Mouse (Mus musculus): Measurements from ENCODE around the gene 5031439G07Rik.
"Not testable (repeated sequence)": the region's sequence is repeated elsewhere in the genome, so short reads cannot be mapped to it uniquely, and the experiment has no call there.

The 5031439G07Rik gene

GRCm38 (mm10) chr15:84950053-84950452 lies 38.3 kb downstream of the 5031439G07Rik start:
- DNase-seq = no peak

GRCm38 (mm10) chr15:84948990-84949389 lies 39.4 kb downstream of the 5031439G07Rik start:
- DNase-seq = no peak

- no peak for DNase-seq
Observed at GRCm38 (mm10) chr15:84944319-84944718, 44.0 kb downstream of the 5031439G07Rik start.

DNA sequence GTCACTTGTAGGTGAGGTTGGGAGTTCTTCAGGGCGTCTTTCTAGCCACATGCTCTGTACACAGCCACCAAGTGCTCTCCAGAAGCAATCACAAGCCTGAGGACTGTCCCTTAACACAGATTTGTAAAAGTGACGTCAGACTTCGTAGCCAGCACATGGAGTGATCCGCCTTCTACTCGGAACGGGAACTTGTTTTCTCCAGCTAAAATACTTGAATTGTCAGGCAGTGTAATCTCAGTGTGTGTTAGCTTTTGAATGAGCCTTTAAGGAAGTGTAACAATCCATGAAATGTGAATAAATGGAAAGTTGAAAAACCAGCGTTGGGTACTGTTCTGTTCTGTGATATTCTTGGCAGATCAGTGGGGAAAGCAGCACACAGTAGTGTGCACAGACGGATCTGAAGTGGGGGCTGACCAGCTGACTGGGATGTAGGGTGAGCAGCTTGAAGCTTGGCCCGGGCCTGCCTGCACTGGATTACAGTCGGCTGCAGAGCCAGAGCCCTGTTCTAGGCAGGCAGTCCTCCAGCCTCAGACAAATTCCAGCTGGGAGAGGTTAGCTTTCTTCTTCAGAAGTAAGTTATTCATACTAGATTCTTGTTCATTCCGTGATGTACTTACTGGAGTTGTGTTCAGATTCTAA lies 45.6 kb downstream of the 5031439G07Rik start:
- no peak for DNase-seq

GRCm38 (mm10) chr15:84940102-84940501 lies 48.2 kb downstream of the 5031439G07Rik start:
- DNase-seq = peak; percentile 66 to 74

DNA sequence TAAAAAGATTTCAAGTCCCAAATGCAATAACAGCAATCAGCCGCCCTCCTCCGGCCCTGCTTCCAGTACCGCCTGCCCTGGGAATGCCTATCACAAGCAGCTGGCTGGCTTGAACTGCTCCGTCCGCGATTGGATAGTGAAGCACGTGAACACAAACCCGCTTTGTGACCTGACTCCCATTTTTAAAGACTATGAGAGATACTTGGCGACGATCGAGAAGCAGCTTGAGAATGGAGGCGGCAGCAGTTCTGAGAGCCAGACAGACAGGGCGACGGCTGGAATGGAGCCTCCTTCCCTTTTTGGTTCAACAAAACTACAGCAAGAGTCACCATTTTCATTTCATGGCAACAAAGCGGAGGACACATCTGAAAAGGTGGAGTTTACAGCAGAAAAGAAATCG lies 53.5 kb downstream of the 5031439G07Rik start:
- DNase-seq = no peak

- no peak for DNase-seq
Observed at GRCm38 (mm10) chr15:84932351-84932750, 56.0 kb downstream of the 5031439G07Rik start.

DNA sequence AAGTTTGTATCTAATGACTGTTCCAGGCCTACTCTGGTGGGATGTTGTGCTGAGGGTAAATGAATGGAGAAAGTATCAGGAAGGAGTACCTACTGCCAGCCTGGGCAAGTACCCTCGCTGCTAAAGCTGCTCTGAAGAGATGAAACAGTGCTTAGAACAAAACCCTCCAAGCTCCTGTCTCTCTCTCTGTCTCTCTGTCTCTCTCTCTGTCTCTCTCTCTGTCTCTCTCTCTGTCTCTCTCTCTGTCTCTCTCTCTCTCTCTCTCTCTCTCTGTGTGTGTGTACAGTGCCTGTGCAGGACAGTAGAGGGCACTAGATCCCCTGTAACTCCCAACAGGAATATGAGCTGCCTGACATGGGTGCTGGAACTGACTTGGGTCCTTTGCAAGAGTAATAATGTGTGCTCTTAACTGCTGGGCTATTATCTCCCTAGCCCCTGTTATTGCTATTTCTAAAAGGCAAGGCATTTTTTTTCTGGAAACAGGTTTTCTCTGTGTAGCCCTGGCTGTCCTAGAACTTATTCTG lies 62.8 kb downstream of the 5031439G07Rik start:
- no peak for DNase-seq

GRCm38 (mm10) chr15:84924781-84925315 lies 63.5 kb downstream of the 5031439G07Rik start:
- peak; percentile 13 to 39 for DNase-seq

DNA sequence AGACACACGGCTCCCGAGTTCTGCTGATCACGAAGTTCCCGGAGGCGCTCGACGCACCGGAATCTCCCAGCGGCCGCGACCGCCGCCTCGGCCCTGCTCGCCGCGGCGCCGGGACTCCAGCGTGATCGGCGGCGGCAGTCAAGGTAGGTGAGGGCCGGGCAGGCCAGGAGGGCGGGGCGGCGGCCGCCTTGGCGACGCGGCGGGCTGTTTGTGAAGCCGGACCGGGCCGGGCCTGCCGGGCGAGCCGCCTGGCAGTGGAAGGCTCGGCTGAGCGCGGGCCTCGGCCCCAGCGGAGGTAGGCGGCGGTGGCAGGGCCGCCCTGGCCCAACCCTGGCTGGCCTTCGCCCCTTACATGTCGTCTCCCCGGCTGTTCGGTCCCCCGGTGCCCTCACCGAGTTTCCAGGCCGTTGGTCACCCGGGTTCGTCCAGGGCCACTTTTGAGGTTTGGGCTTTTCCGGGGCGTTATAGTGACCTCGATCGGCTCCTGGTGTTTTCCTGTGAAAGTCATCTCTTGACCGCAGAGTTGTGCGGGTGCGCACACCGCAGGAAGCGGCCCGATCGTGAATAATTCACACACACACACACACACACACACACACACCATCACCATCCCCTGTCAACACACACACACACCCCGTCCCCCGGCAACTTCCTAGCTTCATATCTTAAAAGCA lies 64.7 kb downstream of the 5031439G07Rik start:
- no peak for DNase-seq

- peak; percentile 99 to 100 for DNase-seq
Observed at GRCm38 (mm10) chr15:84922884-84923507, 65.4 kb downstream of the 5031439G07Rik start, which contains the start of gene Nup50. TSS of gene Nup50 (plus strand) at chr15:84923411.

DNA sequence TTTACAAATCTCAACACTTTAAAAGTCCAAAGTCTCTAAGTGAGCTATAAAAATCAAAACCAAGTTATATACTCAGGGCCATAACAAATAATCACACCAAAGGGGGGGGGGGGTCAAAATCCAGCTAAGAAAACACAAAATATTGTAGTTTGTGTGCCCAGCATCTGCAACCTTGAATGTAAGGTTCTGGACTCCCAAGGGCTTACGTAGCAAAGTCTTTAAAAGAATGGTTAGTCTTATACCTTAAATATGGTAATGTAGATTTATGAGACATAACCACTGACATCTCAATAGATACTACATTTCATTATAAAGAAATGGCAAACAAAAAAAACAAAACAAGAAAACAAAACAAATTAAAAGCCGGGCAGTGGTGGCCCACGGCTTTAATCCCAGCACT lies 68.4 kb downstream of the 5031439G07Rik start, which contains the start of gene Gm29666:
TSS of gene Gm29666 (minus strand) at position 101 of the 400 bp plus-strand sequence.
- DNase-seq = no peak

- peak in 1 of 2 experiments; percentile 20 for DNase-seq
Observed at GRCm38 (mm10) chr15:84913201-84913600, 75.2 kb downstream of the 5031439G07Rik start.

- no peak for DNase-seq
Observed at GRCm38 (mm10) chr15:84903843-84904385, 84.4 kb downstream of the 5031439G07Rik start.

DNA sequence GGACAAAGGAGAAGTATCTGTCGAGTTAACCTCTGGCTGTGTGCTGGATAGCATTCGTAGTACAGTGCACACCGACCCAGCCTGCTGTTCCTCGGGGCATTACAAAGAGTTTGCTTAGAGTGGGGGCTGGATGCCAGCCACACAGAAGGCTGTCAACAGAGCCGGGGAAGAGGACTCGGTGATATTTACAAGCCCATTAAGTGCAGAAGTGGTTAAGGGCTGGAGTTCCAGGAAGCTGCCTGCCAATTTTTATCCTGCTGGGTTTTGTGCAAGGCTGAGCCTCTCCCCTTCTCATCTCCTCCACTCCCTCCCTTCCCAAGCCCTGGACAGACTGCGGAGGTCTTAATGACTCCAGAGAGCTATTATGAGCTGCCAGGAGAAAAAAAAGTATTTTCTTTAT lies 90.3 kb downstream of the 5031439G07Rik start:
- no peak for DNase-seq

DNA sequence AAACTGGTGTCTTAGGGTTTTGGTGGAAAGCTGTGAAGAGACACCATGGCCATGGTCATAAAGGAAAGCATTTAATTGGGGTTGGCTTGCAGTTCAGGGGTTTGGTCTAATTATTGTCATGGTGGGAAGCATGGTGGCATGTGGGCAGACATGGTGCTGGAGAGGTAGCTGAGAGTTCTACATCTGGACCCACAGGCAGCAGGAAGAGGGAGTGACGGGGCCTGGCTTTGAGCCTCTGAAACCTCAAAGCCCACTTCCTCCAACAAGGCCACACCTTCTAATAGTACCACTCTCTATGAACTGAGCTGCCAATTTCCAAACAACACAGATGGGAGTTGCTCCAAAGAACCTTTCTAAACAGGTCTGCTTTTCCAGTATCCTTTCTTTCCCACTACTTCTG lies 91.7 kb downstream of the 5031439G07Rik start:
- no peak for DNase-seq

GRCm38 (mm10) chr15:84896216-84896615 lies 92.1 kb downstream of the 5031439G07Rik start:
- not testable (repeated sequence) for DNase-seq

Measured in kidney, adult 8-10 months (tissue).